Mouse (Mus musculus): Measurements from ENCODE around the gene Cmah.

GRCm38 (mm10) chr13:24416409-24416808, 89.2 kb downstream of the Cmah start:
- TF ChIP-seq USF1 (IDR thresholded peaks at IDR 0.05; ENCODE audit: low read depth) (no peak), POLR2A (IDR thresholded peaks at IDR 0.05; ENCODE audit: insufficient read length, low read depth) (no peak), MAX (IDR thresholded peaks at IDR 0.05; ENCODE audit: low read depth) (no peak), TCF12 (IDR thresholded peaks at IDR 0.05; ENCODE audit: insufficient read depth, poor library complexity, severe bottlenecking) (no peak), MYOG (IDR thresholded peaks at IDR 0.05; ENCODE audit: control insufficient read depth in 1 of 3, insufficient read depth in 1 of 3, insufficient read length in 2 of 3, low read depth in 2 of 3) (no peak), E2F4 (IDR thresholded peaks at IDR 0.05; ENCODE audit: insufficient read depth) (no peak), MYOD1 (IDR thresholded peaks at IDR 0.05; ENCODE audit: control insufficient read depth in 1 of 3, insufficient read length in 2 of 3, low read depth in 2 of 3) (no peak), REST (IDR thresholded peaks at IDR 0.05; ENCODE audit: insufficient read depth, insufficient read length) (no peak), POLR2AphosphoS2 (IDR thresholded peaks at IDR 0.05; ENCODE audit: insufficient read length, low read depth) (no peak), CEBPB (IDR thresholded peaks at IDR 0.05; ENCODE audit: insufficient read depth, poor library complexity, severe bottlenecking) (no peak), SRF (IDR thresholded peaks at IDR 0.05; ENCODE audit: control insufficient read depth, insufficient read length, low read depth) (no peak), TCF3 (IDR thresholded peaks at IDR 0.05; ENCODE audit: insufficient read length, low read depth) (no peak)

All from myocyte (in vitro differentiated cells).